Mouse (Mus musculus) heart, embryonic 13.5 days (tissue): ENCODE data around the gene Dock2. TPM values are rescaled to one million over a fixed set of nuclear protein-coding genes. Genes with fewer than 3 reads are reported as not detected.

Experiments used
- ATAC-seq: fragments of 200-750 bp; cut with Nextera tagmentation; 2 replicates; pipeline ENCODE4 v1.8.0; 2017; ENCODE audit warnings: moderate TSS enrichment; ENCODE audit not compliant: insufficient number of reproducible peaks, low FRiP score, low TSS enrichment; ENCODE audit errors: extremely low read depth
- H3K27ac ChIP-seq: fragments of 300-500 bp; sonication (generic); replicated peaks from 2 replicates; pipeline ENCODE4 v1.5.1; 2015; ENCODE audit warnings: moderate library complexity, mild to moderate bottlenecking, inconsistent platforms
- H3K27me3 ChIP-seq: fragments of 300-500 bp; sonication (generic); replicated peaks from 2 replicates; pipeline ENCODE4 v1.6.1; 2015; ENCODE audit warnings: mild to moderate bottlenecking, inconsistent platforms
- H3K36me3 ChIP-seq: fragments of 300-500 bp; sonication (generic); 2 replicates; pipeline ENCODE4 v1.6.1; 2015; ENCODE audit warnings: mild to moderate bottlenecking, inconsistent platforms
- H3K4me1 ChIP-seq: fragments of 300-500 bp; sonication (generic); 2 replicates; pipeline ENCODE4 v1.6.1; 2015; ENCODE audit warnings: inconsistent platforms
- H3K4me2 ChIP-seq: fragments of 300-500 bp; sonication (generic); 2 replicates; pipeline ENCODE4 v1.6.1; 2015; ENCODE audit warnings: inconsistent platforms, mild to moderate bottlenecking, moderate library complexity
- H3K4me3 ChIP-seq: fragments of 300-500 bp; sonication (generic); 2 replicates; pipeline ENCODE4 v1.5.1; 2015; ENCODE audit warnings: moderate library complexity, mild to moderate bottlenecking, inconsistent platforms
- H3K9ac ChIP-seq: fragments of 300-500 bp; sonication (generic); 2 replicates; pipeline ENCODE4 v1.6.1; 2015; ENCODE audit warnings: inconsistent platforms, mild to moderate bottlenecking, moderate library complexity
- H3K9me3 ChIP-seq: fragments of 300-500 bp; sonication (generic); 2 replicates; pipeline ENCODE4 v1.6.1; 2016; ENCODE audit warnings: inconsistent platforms
- WGBS: fragments of 180-500 bp; shearing (Covaris S2); methylation state at CpG from one replicate; pipeline ENCODE4 v1.1.7; 2015; ENCODE audit warnings: mixed read lengths; 5-methylcytosine and 5-hydroxymethylcytosine counted together
- polyA plus RNA-seq: library from polyadenylated mRNA; unstranded; fragments of >200 nt; fragmentation: Nextera tagmentation; extraction: Ambion mirVana; gene quantifications from 2 replicates; pipeline ENCODE4 v1.2.1, GENCODE M21; 2015

Gene Dock2
- polyA plus RNA-seq, 1 experiment from 2014 or later = 0.80 TPM

GRCm38 (mm10) chr11:34178752-34179151 lies 604.9 kb downstream of the Dock2 start:
- Histone ChIP-seq H3K36me3 (no peaks in the 10 kb centered on the region), H3K9ac (no peak overlapping the region), H3K4me3 (no peak overlapping the region), H3K4me1 (peaks cover 23% of the 10 kb centered on the region), H3K9me3 (no peaks in the 10 kb centered on the region), H3K4me2 (no peak overlapping the region), H3K27ac (no peak overlapping the region), H3K27me3 (no peaks in the 10 kb centered on the region)
- no peak for ATAC-seq
- WGBS = 65% methylated on average over 2 of the region's 2 CpGs

Other genes starting within 250 kb of the Dock2 start
- 14.6 and 15.4 TPM in 2 replicates for gene Spdl1, start 49.7 kb upstream of the Dock2 start, polyA plus RNA-seq